Mouse (Mus musculus) hindbrain, embryonic 15.5 days (tissue): ENCODE results near the gene Tmem255b. TPM values are rescaled to one million over a fixed set of nuclear protein-coding genes. Genes with fewer than 3 reads are reported as not detected.

Experiments
- ATAC-seq: fragments of 200-750 bp; cut with Nextera tagmentation; 2 replicates; pipeline ENCODE4 v1.8.0; 2017; ENCODE audit warnings: low read depth, moderate number of reproducible peaks, moderate TSS enrichment; ENCODE audit not compliant: low FRiP score
- H3K27ac ChIP-seq: fragments of 300-500 bp; sonication (generic); replicated peaks from 2 replicates; pipeline ENCODE4 v1.5.1; 2015; ENCODE audit warnings: mild to moderate bottlenecking, inconsistent platforms
- H3K27me3 ChIP-seq: fragments of 300-500 bp; sonication (generic); 2 replicates; pipeline ENCODE4 v1.6.1; 2015; ENCODE audit warnings: control low read depth, inconsistent platforms
- H3K36me3 ChIP-seq: fragments of 300-500 bp; sonication (generic); 2 replicates; pipeline ENCODE4 v1.6.1; 2015; ENCODE audit warnings: control low read depth, inconsistent platforms
- H3K4me1 ChIP-seq: fragments of 300-500 bp; sonication (generic); replicated peaks from 2 replicates; pipeline ENCODE4 v1.6.1; 2015; ENCODE audit warnings: control low read depth, inconsistent platforms
- H3K4me2 ChIP-seq: fragments of 300-500 bp; sonication (generic); 2 replicates; pipeline ENCODE4 v1.6.1; 2015; ENCODE audit warnings: moderate library complexity, mild to moderate bottlenecking, inconsistent platforms
- H3K4me3 ChIP-seq: fragments of 300-500 bp; sonication (generic); 2 replicates; pipeline ENCODE4 v1.5.1; 2015; ENCODE audit warnings: mild to moderate bottlenecking, inconsistent platforms
- H3K9ac ChIP-seq: fragments of 300-500 bp; sonication (generic); 2 replicates; pipeline ENCODE4 v1.6.1; 2015; ENCODE audit warnings: inconsistent platforms
- H3K9me3 ChIP-seq: fragments of 300-500 bp; sonication (generic); 2 replicates; pipeline ENCODE4 v1.6.1; 2016; ENCODE audit warnings: control low read depth, inconsistent platforms
- WGBS: fragments of 180-500 bp; shearing (Covaris S2); methylation state at CpG from one replicate; pipeline ENCODE4 v1.1.7; 2015; 5-methylcytosine and 5-hydroxymethylcytosine counted together
- polyA plus RNA-seq: library from polyadenylated mRNA; unstranded; fragments of >200 nt; fragmentation: Nextera tagmentation; extraction: Ambion mirVana; gene quantifications from 2 replicates; pipeline ENCODE4 v1.2.1, GENCODE M21; 2015

Gene Tmem255b
- polyA plus RNA-seq, 1 experiment from 2014 or later = 1.2 TPM

DNA sequence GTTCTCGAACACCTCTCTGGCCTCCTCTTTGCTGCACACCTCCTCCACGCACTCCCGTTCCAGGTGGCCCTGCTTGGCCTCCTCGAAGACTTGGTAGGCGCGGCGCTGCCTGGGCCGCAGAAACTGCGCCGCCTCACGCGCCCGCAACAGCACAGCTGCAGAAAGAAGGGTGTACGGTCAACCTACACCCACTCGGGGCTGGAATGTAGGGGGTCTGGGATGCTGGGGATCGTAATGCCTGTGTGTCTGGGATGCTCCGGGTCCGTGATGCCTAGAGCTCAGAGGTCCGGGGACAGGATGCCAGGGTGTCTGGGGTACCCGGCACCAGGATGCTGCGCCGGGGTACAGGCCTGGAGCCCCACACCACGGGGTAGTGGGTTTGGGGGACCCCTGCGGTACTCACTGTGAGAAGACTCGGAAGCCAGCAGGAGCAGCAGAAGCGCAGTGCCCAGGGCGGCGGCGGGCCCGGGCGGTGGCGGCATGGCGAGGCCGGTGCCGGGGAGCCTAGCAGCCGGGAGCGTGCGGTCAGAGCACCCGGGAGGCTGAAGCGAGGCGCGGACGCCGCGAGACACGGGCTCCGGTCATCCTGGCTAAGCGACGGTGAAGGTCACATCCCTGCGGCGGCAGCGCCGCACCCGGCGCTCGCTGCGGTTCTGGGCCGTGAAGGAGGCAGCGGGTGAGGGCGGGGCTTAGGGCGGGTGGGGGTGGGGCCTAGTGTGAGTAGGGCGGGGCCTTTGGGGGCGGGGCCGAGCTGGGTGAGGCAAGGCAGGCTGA lies 59.1 kb downstream of the Tmem255b start, which contains the start of gene Gas6:
Gene Gas6, minus strand, starts transcription at position 633 of the 774 bp plus-strand sequence.
- peak within 1 kb of the TSS; percentile 63 for H3K4me2 ChIP-seq
- H3K9ac ChIP-seq = peak within 1 kb of the TSS; percentile 71
- peak within 1 kb of the TSS; percentile 61 for H3K27ac ChIP-seq
- peak within 1 kb of the TSS; percentile 52 for H3K4me3 ChIP-seq
- ATAC-seq = peak; percentile 82
- H3K4me1 ChIP-seq = peaks cover 32% of the 10 kb centered on the region
- H3K27me3 ChIP-seq = no peaks in the 10 kb centered on the region; the same call in 1 of the 2 replicates
- H3K36me3 ChIP-seq = no peaks in the 10 kb centered on the region
- 2% methylated on average over 48 of the region's 64 CpGs for WGBS
- H3K9me3 ChIP-seq = no peaks in the 10 kb centered on the region

DNA sequence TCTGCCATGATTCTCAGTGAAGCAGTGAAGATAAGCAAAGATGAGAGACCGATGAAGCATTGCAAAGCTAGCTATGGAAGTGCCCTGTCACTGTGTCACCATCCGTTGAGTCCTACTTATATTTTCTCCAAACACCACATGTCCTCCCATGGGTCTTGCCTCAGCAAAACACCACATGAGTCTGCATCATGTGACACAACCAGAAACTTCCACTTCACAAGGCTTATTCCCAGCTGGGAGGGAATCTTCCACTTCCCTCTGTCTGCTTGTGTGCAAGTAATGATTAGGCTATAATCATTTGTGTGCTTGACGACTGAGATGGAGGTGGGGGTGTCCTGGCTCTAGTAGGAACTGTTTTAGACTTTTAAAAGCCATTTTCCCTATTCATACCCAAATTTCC lies 66.2 kb downstream of the Tmem255b start:
- H3K27me3 ChIP-seq = no peaks in the 10 kb centered on the region
- no peak overlapping the region for H3K27ac ChIP-seq
- no peak overlapping the region for H3K4me3 ChIP-seq
- H3K4me1 ChIP-seq = no peaks in the 10 kb centered on the region
- 78% methylated on average over 3 of the region's 3 CpGs for whole genome bisulfite sequencing
- no peaks in the 10 kb centered on the region for H3K36me3 ChIP-seq
- no peak overlapping the region for H3K9ac ChIP-seq
- H3K4me2 ChIP-seq = no peak overlapping the region
- ATAC-seq = no peak
- H3K9me3 ChIP-seq = no peaks in the 10 kb centered on the region

DNA sequence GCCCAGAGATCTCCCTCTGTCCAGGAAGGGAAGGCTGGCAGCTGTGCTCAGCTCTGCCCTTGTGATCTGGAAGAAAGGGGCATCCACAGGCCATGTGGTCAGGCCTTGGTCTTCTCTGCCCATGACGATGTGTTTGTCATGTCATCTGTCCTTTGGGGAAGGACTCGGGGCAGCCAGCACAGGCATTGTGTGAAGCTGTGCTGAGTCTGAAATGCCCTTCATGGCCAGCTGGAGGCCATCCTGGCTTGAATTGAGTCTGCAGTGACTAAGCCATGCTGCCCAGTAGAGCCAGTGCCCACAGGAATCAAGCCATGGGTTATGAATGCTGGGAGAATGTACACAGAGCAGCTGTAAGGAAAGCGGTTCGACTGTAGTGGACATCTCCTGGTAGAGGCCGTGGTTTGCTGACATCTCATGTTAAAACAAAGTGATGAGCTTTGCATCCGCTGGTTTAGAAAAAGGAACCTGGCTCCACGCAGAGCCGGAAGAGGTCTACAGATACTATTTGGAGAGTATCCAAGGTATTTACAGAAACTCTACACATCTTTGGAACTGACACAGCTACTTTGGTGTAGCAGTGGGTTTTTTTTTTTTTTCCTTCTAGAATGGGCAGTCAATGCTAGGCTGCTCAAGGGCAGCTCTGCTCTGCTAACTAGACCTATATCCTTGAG lies 69.1 kb downstream of the Tmem255b start:
- ATAC-seq = no peak
- no peaks in the 10 kb centered on the region for H3K27me3 ChIP-seq
- WGBS = 90% methylated on average over 8 of the region's 8 CpGs

DNA sequence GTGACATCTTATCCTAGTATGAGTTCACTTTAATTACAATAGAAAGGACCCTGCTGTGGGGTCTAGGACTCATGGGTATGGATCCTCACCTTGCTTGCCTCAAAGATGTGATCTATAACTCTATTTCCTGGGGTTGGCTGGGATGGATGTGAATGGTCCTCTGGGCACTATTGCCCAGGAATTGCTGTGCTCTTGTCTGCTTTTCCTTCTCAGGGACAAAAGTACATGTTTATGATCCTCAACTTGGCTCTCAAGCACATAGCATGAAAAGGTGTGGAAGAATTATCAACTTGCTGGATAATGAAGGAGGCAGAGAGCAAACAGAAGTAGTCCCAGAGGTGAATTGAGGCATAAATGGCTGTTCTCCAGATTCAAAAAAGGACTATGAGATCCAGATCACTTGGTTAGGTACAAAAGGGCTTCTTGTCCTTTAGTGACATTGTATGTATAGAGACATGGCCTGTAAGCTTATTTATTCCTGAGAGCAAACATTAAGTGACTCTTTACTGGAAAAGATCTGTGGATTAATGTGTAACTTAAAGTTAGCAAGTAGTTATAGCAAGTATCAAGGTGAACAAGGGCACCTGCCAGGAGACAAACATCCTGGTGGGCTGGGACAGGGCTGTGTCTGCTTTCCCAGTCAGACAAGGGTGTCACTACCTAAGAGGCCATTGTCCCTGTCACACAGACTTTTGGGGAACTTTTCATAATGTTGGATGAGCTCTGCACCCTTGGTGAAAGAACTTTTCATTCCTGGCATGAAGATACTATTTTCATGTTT lies 70.1 kb downstream of the Tmem255b start:
- Histone ChIP-seq H3K27me3 (no peaks in the 10 kb centered on the region), H3K4me3 (no peak overlapping the region), H3K9ac (no peak overlapping the region), H3K4me2 (no peak overlapping the region), H3K36me3 (no peaks in the 10 kb centered on the region), H3K9me3 (no peaks in the 10 kb centered on the region), H3K27ac (no peak overlapping the region), H3K4me1 (no peaks in the 10 kb centered on the region)
- ATAC-seq = no peak

More for the DNA sequence above, 69.1 kb downstream of the Tmem255b start:
- Histone ChIP-seq H3K4me2 (no peak overlapping the region), H3K27ac (no peak overlapping the region), H3K4me1 (no peaks in the 10 kb centered on the region), H3K4me3 (no peak overlapping the region), H3K36me3 (no peaks in the 10 kb centered on the region), H3K9ac (no peak overlapping the region), H3K9me3 (no peaks in the 10 kb centered on the region)

DNA sequence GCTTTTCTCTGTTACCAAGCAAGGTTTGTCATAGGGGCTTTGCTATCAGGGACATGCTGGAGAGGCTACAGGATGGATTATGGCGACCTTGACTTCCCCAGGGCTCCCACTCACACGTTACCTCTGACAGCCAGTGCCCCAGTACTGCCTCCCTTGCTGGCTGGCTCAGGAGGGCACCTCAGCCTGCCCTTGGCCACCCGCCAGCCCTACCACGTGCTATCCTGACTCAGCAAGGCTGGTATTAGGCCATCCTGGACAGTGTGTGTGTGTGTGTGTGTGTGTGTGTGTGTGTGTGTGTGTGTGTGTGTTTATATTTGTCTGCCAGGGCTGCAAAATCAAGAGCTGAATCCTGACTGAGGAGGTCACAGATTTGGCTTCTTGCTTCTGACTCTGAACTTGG lies 71.9 kb downstream of the Tmem255b start:
- Histone ChIP-seq H3K9me3 (no peaks in the 10 kb centered on the region), H3K27me3 (no peaks in the 10 kb centered on the region), H3K4me2 (no peak overlapping the region), H3K9ac (no peak overlapping the region), H3K4me1 (no peaks in the 10 kb centered on the region), H3K27ac (no peak overlapping the region), H3K36me3 (no peaks in the 10 kb centered on the region), H3K4me3 (no peak overlapping the region)
- 43% methylated on average over 4 of the region's 4 CpGs for WGBS
- no peak for ATAC-seq

DNA sequence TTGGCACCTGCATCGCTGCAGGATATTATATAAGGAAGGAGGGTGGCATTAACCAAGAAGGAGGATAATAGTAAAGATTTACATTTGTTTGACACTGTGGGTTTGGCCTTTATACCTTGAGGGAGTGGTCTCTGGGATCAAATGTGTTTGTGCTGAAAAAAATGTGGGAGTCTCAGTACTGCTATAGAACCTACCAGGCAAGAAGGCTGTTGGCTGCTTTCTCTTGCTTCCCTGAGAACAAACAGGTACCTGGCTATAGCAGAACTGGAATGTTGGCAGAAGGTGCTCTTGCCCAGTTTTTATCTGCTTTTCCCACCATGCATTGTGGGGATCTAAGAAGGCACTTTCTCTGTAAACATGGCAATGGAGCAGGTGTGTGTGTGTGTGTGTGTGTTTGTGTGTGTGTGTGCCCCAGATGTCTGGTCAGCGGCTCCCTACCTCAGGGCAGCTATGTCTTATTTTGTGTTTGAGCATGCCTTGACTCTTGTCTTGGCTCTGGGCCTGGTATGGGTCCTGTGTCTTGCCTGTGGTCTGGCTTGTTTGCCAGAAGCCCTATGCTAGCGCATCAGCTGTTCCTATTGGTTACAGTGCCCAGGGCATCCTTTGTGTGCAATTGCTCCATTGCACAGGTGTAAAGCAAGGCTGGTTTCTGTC lies 72.4 kb downstream of the Tmem255b start:
- Histone ChIP-seq H3K9me3 (no peaks in the 10 kb centered on the region), H3K36me3 (no peaks in the 10 kb centered on the region), H3K9ac (no peak overlapping the region), H3K27me3 (no peaks in the 10 kb centered on the region), H3K4me2 (no peak overlapping the region), H3K4me1 (no peaks in the 10 kb centered on the region), H3K4me3 (no peak overlapping the region), H3K27ac (no peak overlapping the region)
- ATAC-seq = no peak
- 78% methylated on average over 3 of the region's 3 CpGs for WGBS

DNA sequence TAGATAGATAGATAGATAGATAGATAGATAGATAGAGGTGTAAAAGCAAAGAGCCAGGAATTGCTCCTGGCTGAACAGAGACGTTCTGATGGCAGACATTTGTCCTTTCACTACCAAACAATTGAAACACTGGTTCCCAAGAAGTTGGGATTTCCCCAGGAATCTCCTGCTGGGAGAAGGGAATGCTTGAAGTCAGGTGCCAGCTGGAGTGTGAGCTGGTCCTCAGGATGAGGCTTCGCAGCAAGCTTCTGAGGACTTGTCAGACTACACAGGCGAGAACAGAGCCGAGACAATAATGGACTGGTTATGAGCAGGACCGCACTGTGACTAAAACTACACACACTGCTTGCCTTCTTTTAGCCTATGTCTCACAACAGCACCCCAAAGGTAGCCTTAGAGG lies 77.0 kb downstream of the Tmem255b start:
- Histone ChIP-seq H3K4me2 (no peak overlapping the region), H3K36me3 (no peaks in the 10 kb centered on the region), H3K9ac (no peak overlapping the region), H3K27ac (no peak overlapping the region), H3K4me1 (no peaks in the 10 kb centered on the region), H3K9me3 (no peaks in the 10 kb centered on the region), H3K27me3 (no peaks in the 10 kb centered on the region), H3K4me3 (no peak overlapping the region)
- no peak for ATAC-seq
- 66% methylated on average over 5 of the region's 5 CpGs for WGBS

DNA sequence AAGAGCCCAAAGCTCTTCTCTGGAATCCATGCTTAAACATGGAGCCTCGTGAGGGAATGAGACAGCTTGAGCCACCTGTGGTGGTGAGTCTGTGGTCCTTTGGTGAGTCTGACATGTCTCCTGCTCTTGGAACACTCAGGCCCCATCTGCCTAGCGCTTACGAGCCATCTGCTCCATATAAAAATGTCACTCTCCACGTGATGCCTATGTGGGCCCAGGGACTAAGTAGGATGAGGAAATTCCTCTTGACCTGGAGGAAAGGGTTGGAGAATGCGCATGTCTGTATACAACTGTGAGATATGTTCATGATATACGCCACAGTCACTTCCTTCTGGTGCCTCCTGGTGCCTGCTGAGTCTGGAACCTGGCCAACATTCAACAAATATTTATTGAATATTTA lies 77.7 kb downstream of the Tmem255b start:
- H3K27ac ChIP-seq = no peak overlapping the region
- H3K4me3 ChIP-seq = no peak overlapping the region

DNA sequence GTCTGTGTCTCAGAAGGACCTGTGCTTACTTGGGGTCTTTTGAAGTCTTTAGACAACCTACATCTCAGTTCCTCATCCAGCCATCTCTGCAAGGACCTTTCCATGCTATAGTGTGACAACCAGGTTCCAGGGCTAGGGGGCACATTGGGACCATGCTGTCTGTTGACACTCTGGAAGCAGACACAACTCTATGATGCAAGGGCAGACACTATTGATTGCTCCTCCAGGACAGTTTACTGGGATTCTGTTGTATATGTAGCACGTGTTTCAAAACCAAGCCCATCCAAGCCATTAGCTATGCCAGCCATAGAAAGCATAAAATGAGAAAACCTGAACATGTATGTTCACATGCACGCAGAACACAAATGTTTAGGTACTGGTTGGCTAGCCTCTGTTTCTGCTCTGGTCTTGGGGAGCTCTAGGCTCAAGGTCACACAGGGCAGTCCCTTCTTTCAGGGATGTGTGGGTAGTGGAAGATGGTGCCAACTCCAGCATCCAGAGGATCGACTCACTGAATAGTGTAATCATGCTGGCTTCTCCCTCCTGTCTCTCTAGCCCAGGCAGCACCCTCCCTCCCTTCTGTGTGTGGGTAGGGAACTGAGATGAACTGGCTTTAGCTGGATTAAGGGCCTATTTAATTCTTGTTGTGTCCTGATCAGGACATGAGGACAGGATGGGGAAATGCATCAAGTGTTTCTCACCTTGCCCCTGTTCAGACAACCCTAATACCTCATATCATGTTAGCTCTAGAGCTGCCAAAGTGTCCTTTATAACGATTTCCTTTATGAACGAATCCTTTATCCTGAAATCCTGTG lies 78.8 kb downstream of the Tmem255b start:
- no peaks in the 10 kb centered on the region for H3K36me3 ChIP-seq
- H3K9me3 ChIP-seq = no peaks in the 10 kb centered on the region
- no peak overlapping the region for H3K9ac ChIP-seq
- no peak overlapping the region for H3K27ac ChIP-seq
- ATAC-seq = no peak
- H3K27me3 ChIP-seq = no peaks in the 10 kb centered on the region
- H3K4me3 ChIP-seq = no peak overlapping the region
- no peaks in the 10 kb centered on the region for H3K4me1 ChIP-seq
- WGBS = 90% methylated on average over 5 of the region's 5 CpGs
- no peak overlapping the region for H3K4me2 ChIP-seq

More for the DNA sequence above, 77.7 kb downstream of the Tmem255b start:
- Histone ChIP-seq H3K36me3 (no peaks in the 10 kb centered on the region), H3K4me1 (no peaks in the 10 kb centered on the region), H3K9ac (no peak overlapping the region), H3K4me2 (no peak overlapping the region), H3K9me3 (no peaks in the 10 kb centered on the region), H3K27me3 (no peaks in the 10 kb centered on the region)
- no peak for ATAC-seq
- WGBS = 71% methylated on average over 6 of the region's 6 CpGs

DNA sequence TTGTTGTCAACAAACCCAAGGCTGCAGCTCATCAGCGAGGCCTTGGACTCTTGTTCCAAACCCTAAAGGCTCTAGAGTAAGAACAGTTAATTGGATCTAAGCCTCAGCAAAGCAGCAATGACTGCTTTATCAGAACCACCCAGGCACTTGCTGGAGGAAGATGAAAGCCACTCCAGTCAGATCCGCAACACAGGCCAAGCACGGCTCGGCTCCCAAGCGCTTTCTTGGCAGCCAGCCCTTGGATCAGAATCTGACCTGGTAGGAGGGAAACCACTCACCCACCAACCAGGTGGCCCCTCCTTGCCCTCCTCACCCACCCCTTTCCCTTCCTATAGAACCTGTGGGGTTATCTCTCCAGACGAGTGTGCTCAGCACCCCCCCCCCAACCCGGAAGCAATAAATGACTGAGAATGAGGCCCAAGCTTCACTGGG lies 81.0 kb downstream of the Tmem255b start:
- Histone ChIP-seq H3K9me3 (no peaks in the 10 kb centered on the region), H3K36me3 (no peaks in the 10 kb centered on the region), H3K27ac (no peak overlapping the region), H3K27me3 (no peaks in the 10 kb centered on the region), H3K4me1 (no peaks in the 10 kb centered on the region), H3K4me2 (no peak overlapping the region), H3K4me3 (no peak overlapping the region), H3K9ac (no peak overlapping the region)
- no peak for ATAC-seq
- WGBS = 59% methylated on average over 7 of the region's 7 CpGs

DNA sequence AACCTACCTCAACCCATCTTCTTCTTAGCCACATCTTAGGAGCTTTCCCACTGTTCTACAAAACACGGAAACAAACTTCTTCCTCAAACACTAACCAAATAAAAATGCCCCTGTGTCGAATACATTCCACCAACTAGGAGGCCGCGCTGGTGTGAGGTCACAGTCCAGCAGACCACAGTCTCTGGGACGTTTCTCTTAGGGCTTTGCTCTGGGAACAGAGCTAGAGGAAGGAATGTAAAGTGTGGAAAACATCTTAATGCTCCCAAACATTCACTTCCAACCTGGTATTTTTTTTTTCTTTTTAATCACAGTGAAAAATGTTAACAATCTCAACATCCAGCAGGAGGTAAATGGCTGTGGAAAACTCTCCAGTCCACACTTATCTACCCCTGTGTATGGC lies 81.7 kb downstream of the Tmem255b start:
- no peak for ATAC-seq
- WGBS = 84% methylated on average over 5 of the region's 5 CpGs
- H3K9ac ChIP-seq = no peak overlapping the region

More for the DNA sequence above, 81.7 kb downstream of the Tmem255b start:
- no peak overlapping the region for H3K4me3 ChIP-seq
- no peak overlapping the region for H3K4me2 ChIP-seq
- H3K4me1 ChIP-seq = no peaks in the 10 kb centered on the region
- no peaks in the 10 kb centered on the region for H3K27me3 ChIP-seq
- H3K27ac ChIP-seq = no peak overlapping the region
- H3K9me3 ChIP-seq = no peaks in the 10 kb centered on the region
- H3K36me3 ChIP-seq = no peaks in the 10 kb centered on the region
